Mouse (Mus musculus): ENCODE results near the gene Usp22.

DNA sequence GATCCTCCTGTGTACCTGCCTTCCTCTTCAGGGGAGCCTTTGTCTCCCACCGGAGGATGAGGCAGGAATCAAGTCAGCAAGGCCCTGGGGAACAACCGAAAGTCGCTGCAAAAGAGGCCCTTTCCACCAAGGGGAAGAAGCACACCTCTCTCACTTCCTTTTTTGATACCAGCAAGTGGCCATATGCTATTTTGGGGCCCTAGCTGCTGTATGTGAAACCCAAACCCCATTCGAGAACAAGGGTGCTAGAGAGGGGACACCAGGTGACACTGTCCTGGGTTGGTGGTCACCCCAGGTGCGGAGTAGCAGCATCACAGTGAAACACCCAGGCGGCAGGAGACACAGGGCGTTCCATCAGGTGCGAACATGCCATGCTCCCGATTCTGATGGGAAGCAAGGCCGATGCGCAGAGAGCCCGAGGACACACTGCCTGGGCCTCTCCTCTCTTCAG lies 65.9 kb downstream of the Usp22 start:
- TF ChIP-seq CTCF (IDR thresholded peaks at IDR 0.05; ENCODE audit: low read depth) (no peak), EP300 (IDR thresholded peaks at IDR 0.05; ENCODE audit: low read depth) (no peak)

Data from liver, embryonic 14.5 days (tissue).